Comparison of ENCODE assay signal across 24 mouse cellular contexts in the genomic region with DNA sequence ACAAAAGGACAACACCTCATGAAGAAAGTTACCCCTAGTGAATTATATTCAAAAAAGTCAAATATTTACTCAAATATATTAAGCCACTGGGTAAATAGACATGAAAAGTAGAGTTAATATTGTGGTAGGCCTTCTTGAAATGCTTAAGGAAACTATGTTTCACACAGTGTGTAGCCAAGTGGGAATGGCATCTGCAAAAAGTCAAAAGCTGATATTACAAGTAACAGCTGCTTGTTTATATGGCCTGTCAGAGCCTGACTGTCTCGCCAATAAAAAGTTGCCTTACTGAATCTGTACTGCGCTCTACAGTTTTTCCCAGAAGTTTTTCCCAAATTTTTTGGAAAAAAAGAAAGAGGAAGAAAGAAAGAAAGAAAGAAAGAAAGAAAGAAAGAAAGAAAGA.
DNase-seq lines count a peak whose midpoint lies in the region; ATAC-seq and TF ChIP-seq lines count a peak whose summit lies in the region.
"Had no signal": no experiment of that assay in that cellular context is flagged by ENCODE, and none has a peak within 500 bp of the region (broad histone marks: within the 10 kb centered on the region; RNA-seq: fewer than 3 reads in every experiment).

No protein-coding gene starts in this region.

- H3K36me3 ChIP-seq in kidney, postnatal 0 days (ENCODE audit: insufficient read depth, low read length), result no peaks in the 10 kb centered on the region
- no peaks in the 10 kb centered on the region for H3K36me3 ChIP-seq in kidney, embryonic 16.5 days (ENCODE audit: insufficient read depth, low read length)
- H3K36me3 ChIP-seq in lung, embryonic 15.5 days, result no peaks in the 10 kb centered on the region
- no peaks in the 10 kb centered on the region for H3K36me3 ChIP-seq in lung, postnatal 0 days (ENCODE audit: insufficient read depth, low read length)
- H3K36me3 ChIP-seq: embryonic facial prominence, embryonic 10.5 days; embryonic facial prominence, embryonic 12.5 days; forebrain, embryonic 15.5 days; G1E had no signal

- no peak for TF ChIP-seq EP300 in lung, postnatal 0 days (IDR thresholded peaks at IDR 0.05)

- H3K4me3 ChIP-seq in kidney, postnatal 0 days (replicated peaks; ENCODE audit: low read depth, low read length), result no peak overlapping the region
- no peak overlapping the region for H3K4me3 ChIP-seq in kidney, embryonic 16.5 days (ENCODE audit: low read length)
- no peak overlapping the region for H3K4me3 ChIP-seq in lung, embryonic 15.5 days
- H3K4me3 ChIP-seq in lung, postnatal 0 days (ENCODE audit: low read depth, low read length), result no peak overlapping the region
- H3K4me3 ChIP-seq: embryonic facial prominence, embryonic 10.5 days; embryonic facial prominence, embryonic 12.5 days; forebrain, embryonic 13.5 days; forebrain, embryonic 15.5 days had no signal

- 73% methylated on average over 2 of the region's 2 CpGs for WGBS in kidney, postnatal 0 days
- WGBS in kidney, embryonic 16.5 days, result 77% methylated on average over 2 of the region's 2 CpGs
- 51% methylated on average over 2 of the region's 2 CpGs for WGBS in lung, embryonic 15.5 days
- WGBS in lung, postnatal 0 days, result 56% methylated on average over 2 of the region's 2 CpGs

- TF ChIP-seq CTCF in kidney, postnatal 0 days (IDR thresholded peaks at IDR 0.05; ENCODE audit: low read depth), result no peak
- no peak for TF ChIP-seq CTCF in lung, postnatal 0 days (IDR thresholded peaks at IDR 0.05)

- no peak for ATAC-seq in kidney, postnatal 0 days (replicated peaks; ENCODE audit: low FRiP score, low read depth)
- ATAC-seq in kidney, embryonic 16.5 days (ENCODE audit: low FRiP score, low TSS enrichment), result no peak
- ATAC-seq in lung, embryonic 15.5 days (ENCODE audit: borderline replicate concordance, extremely low read depth, low FRiP score, low TSS enrichment), result peak; percentile 87; the same call in 1 of the 2 replicates
- no peak for ATAC-seq in lung, postnatal 0 days
- ATAC-seq: activated CD4-positive, CD25-positive, alpha-beta regulatory T cell, adult 4 months; CD4-positive, CD25-positive, alpha-beta regulatory T cell, adult 4 months; forebrain, embryonic 13.5 days; forebrain, embryonic 15.5 days; Patski had no signal

- DNase-seq in kidney, postnatal 0 days (ENCODE audit: low spot score), result peak; percentile 3
- no peak for DNase-seq in lung, postnatal 14 days
- DNase-seq in lung, postnatal 0 days (ENCODE audit: low spot score), result peak; percentile 16
- DNase-seq in lung, postnatal 25 days (ENCODE audit: low spot score), result no peak
- DNase-seq: adrenal gland, adult 8-10 months; adrenal gland, postnatal 14 days; adrenal gland, postnatal 36 days; B cell, adult 2 months; cerebellum, adult 11-12 months; cerebellum, adult 2 months; cerebellum, adult 9-10 months; cerebellum, postnatal 10 days; cerebellum, postnatal 25 days had no signal

- no peaks in the 10 kb centered on the region for H3K4me1 ChIP-seq in kidney, postnatal 0 days (replicated peaks; ENCODE audit: insufficient read depth, low read length)
- no peaks in the 10 kb centered on the region for H3K4me1 ChIP-seq in kidney, embryonic 16.5 days (ENCODE audit: insufficient read depth, low read length)
- no peaks in the 10 kb centered on the region for H3K4me1 ChIP-seq in lung, embryonic 15.5 days
- H3K4me1 ChIP-seq in lung, postnatal 0 days (ENCODE audit: insufficient read depth, low read depth, low read length), result no peaks in the 10 kb centered on the region
- H3K4me1 ChIP-seq: embryonic facial prominence, embryonic 10.5 days; embryonic facial prominence, embryonic 12.5 days; forebrain, embryonic 13.5 days; forebrain, embryonic 15.5 days had no signal

- H3K9ac ChIP-seq in kidney, postnatal 0 days (ENCODE audit: low read depth, low read length), result no peak overlapping the region
- H3K9ac ChIP-seq in kidney, embryonic 16.5 days (replicated peaks; ENCODE audit: low read length), result no peak overlapping the region
- no peak overlapping the region for H3K9ac ChIP-seq in lung, embryonic 15.5 days
- no peak overlapping the region for H3K9ac ChIP-seq in lung, postnatal 0 days (replicated peaks; ENCODE audit: low read depth)
- H3K9ac ChIP-seq: embryonic facial prominence, embryonic 12.5 days; forebrain, embryonic 13.5 days; forebrain, embryonic 15.5 days had no signal

- no peaks in the 10 kb centered on the region for H3K9me3 ChIP-seq in kidney, postnatal 0 days (replicated peaks; ENCODE audit: low read length)
- H3K9me3 ChIP-seq in kidney, embryonic 16.5 days (ENCODE audit: low read length), result no peaks in the 10 kb centered on the region
- no peaks in the 10 kb centered on the region for H3K9me3 ChIP-seq in lung, embryonic 15.5 days
- H3K9me3 ChIP-seq in lung, postnatal 0 days (ENCODE audit: low read length), result no peaks in the 10 kb centered on the region
- H3K9me3 ChIP-seq: embryonic facial prominence, embryonic 10.5 days; embryonic facial prominence, embryonic 12.5 days; forebrain, embryonic 13.5 days; forebrain, embryonic 15.5 days; G1E had no signal

- H3K27me3 ChIP-seq in kidney, postnatal 0 days (ENCODE audit: insufficient read depth, low read length), result no peaks in the 10 kb centered on the region
- H3K27me3 ChIP-seq in kidney, embryonic 16.5 days (ENCODE audit: insufficient read depth, low read length), result no peaks in the 10 kb centered on the region
- H3K27me3 ChIP-seq in lung, embryonic 15.5 days, result no peaks in the 10 kb centered on the region
- no peaks in the 10 kb centered on the region for H3K27me3 ChIP-seq in lung, postnatal 0 days (replicated peaks; ENCODE audit: insufficient read depth, low read length)
- H3K27me3 ChIP-seq: CH12.LX; embryonic facial prominence, embryonic 12.5 days; forebrain, embryonic 13.5 days; forebrain, embryonic 15.5 days; Patski had no signal

- H3K27ac ChIP-seq in kidney, postnatal 0 days, result no peak overlapping the region
- H3K27ac ChIP-seq in kidney, embryonic 16.5 days (ENCODE audit: low read length), result no peak overlapping the region
- H3K27ac ChIP-seq in lung, embryonic 15.5 days, result no peak overlapping the region
- H3K27ac ChIP-seq in lung, postnatal 0 days (ENCODE audit: low read length), result no peak overlapping the region
- H3K27ac ChIP-seq: embryonic facial prominence, embryonic 10.5 days; embryonic facial prominence, embryonic 12.5 days; forebrain, embryonic 13.5 days; forebrain, embryonic 15.5 days had no signal

- H3K4me2 ChIP-seq in kidney, postnatal 0 days (ENCODE audit: low read length), result no peak overlapping the region
- H3K4me2 ChIP-seq in kidney, embryonic 16.5 days (replicated peaks; ENCODE audit: low read depth, low read length), result no peak overlapping the region
- no peak overlapping the region for H3K4me2 ChIP-seq in lung, embryonic 15.5 days
- H3K4me2 ChIP-seq in lung, postnatal 0 days (replicated peaks; ENCODE audit: low read depth, low read length), result no peak overlapping the region
- H3K4me2 ChIP-seq: embryonic facial prominence, embryonic 12.5 days; forebrain, embryonic 13.5 days; forebrain, embryonic 15.5 days had no signal

Comparison
In these comparisons a context has a peak if more than half of its experiments do, and no peak if none do; other contexts are left out.
1. DNase-seq: peak in kidney, postnatal 0 days (single experiment) and lung, postnatal 0 days (single experiment); none in lung, postnatal 14 days (single experiment) and lung, postnatal 25 days (single experiment).